Mouse (Mus musculus): ENCODE data around the gene Fuom. TPM values are rescaled to one million over a fixed set of nuclear protein-coding genes. Genes with fewer than 3 reads are reported as not detected.

Fuom gene
- polyA plus RNA-seq, 1 experiment from 2014 or later = 88.4 TPM

DNA sequence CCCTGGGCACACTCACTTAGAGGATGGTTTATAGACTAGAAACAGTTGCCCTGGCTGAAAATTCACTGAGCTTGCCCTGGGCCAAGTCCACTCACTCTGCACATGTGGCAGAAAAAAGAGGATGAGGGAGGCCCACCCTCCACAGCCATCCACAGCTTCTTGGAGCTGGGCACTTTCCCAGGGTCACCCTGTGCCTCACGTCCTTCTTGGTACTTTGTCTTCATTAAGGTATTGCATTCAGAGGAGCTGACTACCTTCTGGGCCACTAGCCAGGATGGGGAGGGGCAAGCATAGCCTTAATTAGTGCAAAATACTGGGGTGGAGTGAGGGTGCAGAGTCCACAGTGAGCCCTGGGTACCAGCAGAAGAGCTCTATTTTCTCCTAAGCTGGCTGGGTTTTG lies 6.7 kb downstream of the Fuom start:
- no peak for DNase-seq (ENCODE audit: low spot score)
- 35% methylated on average over 1 of the region's 1 CpGs for WGBS
- no peaks in the 10 kb centered on the region for H3K4me1 ChIP-seq (replicated peaks; ENCODE audit: insufficient read depth, low read length)
- H3K4me3 ChIP-seq (replicated peaks; ENCODE audit: low read depth, low read length) = no peak overlapping the region
- no peak overlapping the region for H3K4me2 ChIP-seq (ENCODE audit: low read length)
- no peaks in the 10 kb centered on the region for H3K36me3 ChIP-seq (ENCODE audit: insufficient read depth, low read length)
- no peaks in the 10 kb centered on the region for H3K27me3 ChIP-seq (ENCODE audit: insufficient read depth, low read length)
- H3K27ac ChIP-seq = peak overlapping the region; percentile 51; the same call in 1 of the 2 replicates
- no peaks in the 10 kb centered on the region for H3K9me3 ChIP-seq (replicated peaks; ENCODE audit: low read length)
- peak; percentile 78 for ATAC-seq (replicated peaks; ENCODE audit: low FRiP score, low read depth)
- no peak for TF ChIP-seq CTCF (IDR thresholded peaks at IDR 0.05; ENCODE audit: low read depth)
- H3K9ac ChIP-seq (ENCODE audit: low read depth, low read length) = no peak overlapping the region

DNA sequence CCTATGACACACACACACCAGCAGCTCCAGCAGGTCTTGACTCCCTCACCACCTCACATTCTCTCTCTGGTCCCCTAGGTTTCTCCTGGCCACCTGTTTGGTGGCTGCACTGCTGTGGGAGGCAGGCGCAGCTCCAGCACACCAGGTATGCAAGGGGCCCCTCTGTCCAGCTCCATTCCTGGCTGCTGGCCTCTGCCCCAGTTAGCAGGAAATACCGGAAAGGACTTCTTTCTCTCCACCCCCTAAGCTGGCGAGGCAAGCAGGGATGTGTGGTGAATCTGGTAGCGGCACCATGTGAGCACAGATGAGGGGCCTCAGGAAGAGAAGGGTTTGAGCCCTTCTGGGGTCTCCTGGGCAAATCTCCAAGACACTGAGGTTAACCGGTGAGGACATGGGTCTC lies 7.3 kb downstream of the Fuom start:
- Histone ChIP-seq H3K4me1 (replicated peaks; ENCODE audit: insufficient read depth, low read length) (no peaks in the 10 kb centered on the region), H3K36me3 (ENCODE audit: insufficient read depth, low read length) (no peaks in the 10 kb centered on the region), H3K4me2 (ENCODE audit: low read length) (no peak overlapping the region), H3K9ac (ENCODE audit: low read depth, low read length) (no peak overlapping the region), H3K9me3 (replicated peaks; ENCODE audit: low read length) (no peaks in the 10 kb centered on the region), H3K27me3 (ENCODE audit: insufficient read depth, low read length) (no peaks in the 10 kb centered on the region), H3K27ac (peak overlapping the region; percentile 51; the same call in 1 of the 2 replicates), H3K4me3 (replicated peaks; ENCODE audit: low read depth, low read length) (no peak overlapping the region)
- no peak for TF ChIP-seq CTCF (IDR thresholded peaks at IDR 0.05; ENCODE audit: low read depth)
- WGBS = 35% methylated on average over 5 of the region's 5 CpGs
- peak; percentile 7 for DNase-seq (ENCODE audit: low spot score)
- ATAC-seq (replicated peaks; ENCODE audit: low FRiP score, low read depth) = peak; percentile 67; the same call in 1 of the 2 replicates

DNA sequence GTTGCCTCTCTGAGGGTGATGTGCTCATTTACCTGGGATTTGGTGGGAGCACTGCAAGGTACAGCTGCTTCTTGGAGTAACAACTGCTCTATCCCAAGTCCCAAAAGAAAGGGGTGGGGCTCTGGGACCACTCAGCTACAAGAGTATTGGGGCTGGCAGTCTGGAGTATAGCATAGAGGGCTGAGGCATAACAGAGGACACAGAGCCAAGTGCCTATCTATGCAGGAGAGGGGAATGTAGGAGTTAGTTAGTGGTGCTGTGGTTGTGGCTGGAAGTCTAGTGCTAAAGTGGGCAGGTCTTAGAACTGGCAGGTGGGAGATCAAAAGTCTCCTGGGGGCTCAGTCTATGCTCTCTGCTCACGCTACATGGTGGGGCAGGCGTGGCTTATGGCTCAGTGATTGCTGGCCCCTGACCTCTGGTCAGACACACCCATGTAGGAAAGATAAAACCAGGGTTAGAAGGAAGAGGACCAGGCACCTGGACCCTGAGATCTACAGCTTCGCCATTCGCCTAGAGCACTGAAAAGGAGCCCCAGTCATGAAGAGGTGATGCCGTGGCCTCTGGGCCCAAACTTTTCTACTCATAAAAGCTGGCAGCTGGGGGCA lies 9.2 kb downstream of the Fuom start, which contains the start of gene Prap1:
Gene Prap1, plus strand, starts transcription at position 472 of the 605 bp plus-strand sequence.
- no peak for TF ChIP-seq CTCF (IDR thresholded peaks at IDR 0.05; ENCODE audit: low read depth)
- Histone ChIP-seq H3K4me2 (ENCODE audit: low read length) (no peak within 1 kb of the TSS), H3K27ac (no peak within 1 kb of the TSS), H3K36me3 (ENCODE audit: insufficient read depth, low read length) (no peaks in the 10 kb centered on the region), H3K4me1 (replicated peaks; ENCODE audit: insufficient read depth, low read length) (no peaks in the 10 kb centered on the region), H3K9me3 (replicated peaks; ENCODE audit: low read length) (no peaks in the 10 kb centered on the region), H3K9ac (ENCODE audit: low read depth, low read length) (no peak within 1 kb of the TSS), H3K27me3 (ENCODE audit: insufficient read depth, low read length) (no peaks in the 10 kb centered on the region), H3K4me3 (replicated peaks; ENCODE audit: low read depth, low read length) (no peak within 1 kb of the TSS)
- ATAC-seq (replicated peaks; ENCODE audit: low FRiP score, low read depth) (no peak), DNase-seq (ENCODE audit: low spot score) (no peak)
- 65% methylated on average over 5 of the region's 5 CpGs for WGBS

DNA sequence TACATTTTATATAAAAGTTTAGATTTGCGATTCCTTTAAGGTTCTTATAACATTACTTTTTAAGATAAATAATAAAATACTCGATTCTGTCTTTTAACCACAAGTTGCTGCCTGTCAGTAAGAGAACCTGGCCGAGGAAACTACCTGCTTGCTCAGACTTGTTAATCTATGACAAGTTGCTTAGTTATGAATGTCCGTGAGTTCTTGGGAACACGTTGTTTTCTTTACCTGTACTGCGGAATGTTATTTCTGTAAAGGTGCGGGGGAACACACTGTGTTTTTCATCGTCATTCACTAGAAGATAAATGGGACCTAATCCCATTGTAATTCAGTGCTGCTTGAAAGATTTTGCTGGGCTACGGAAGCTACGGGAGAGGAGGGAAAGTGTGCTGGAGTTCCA lies 11.6 kb downstream of the Fuom start:
- no peak overlapping the region for H3K4me3 ChIP-seq (replicated peaks; ENCODE audit: low read depth, low read length)
- DNase-seq (ENCODE audit: low spot score) = no peak
- TF ChIP-seq CTCF (IDR thresholded peaks at IDR 0.05; ENCODE audit: low read depth) = no peak
- H3K36me3 ChIP-seq (ENCODE audit: insufficient read depth, low read length) = no peaks in the 10 kb centered on the region
- WGBS = 70% methylated on average over 10 of the region's 10 CpGs
- no peak overlapping the region for H3K4me2 ChIP-seq (ENCODE audit: low read length)
- no peak overlapping the region for H3K9ac ChIP-seq (ENCODE audit: low read depth, low read length)
- no peak for ATAC-seq (replicated peaks; ENCODE audit: low FRiP score, low read depth)
- no peaks in the 10 kb centered on the region for H3K9me3 ChIP-seq (replicated peaks; ENCODE audit: low read length)
- H3K4me1 ChIP-seq (replicated peaks; ENCODE audit: insufficient read depth, low read length) = no peaks in the 10 kb centered on the region
- no peaks in the 10 kb centered on the region for H3K27me3 ChIP-seq (ENCODE audit: insufficient read depth, low read length)
- H3K27ac ChIP-seq = no peak overlapping the region

DNA sequence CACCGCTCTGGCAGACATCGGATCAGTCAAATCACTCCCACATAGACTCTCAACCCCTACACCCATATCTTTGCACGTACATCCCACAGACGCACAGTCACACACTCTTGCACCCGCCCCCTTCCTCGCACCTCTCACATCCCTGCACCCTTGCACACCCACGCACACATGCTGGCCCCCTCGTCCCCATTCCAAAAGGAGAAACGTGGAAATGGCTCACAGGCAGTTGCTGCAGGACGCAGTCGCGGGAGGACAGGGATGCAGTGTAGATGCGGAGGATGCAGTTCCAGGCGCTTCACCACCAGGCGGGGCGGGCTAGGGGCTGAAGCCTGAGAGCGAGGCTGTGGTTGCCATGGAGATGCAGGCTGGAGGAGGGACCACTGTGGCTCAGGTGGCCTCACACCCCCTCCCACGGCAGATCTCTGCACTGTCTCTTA lies 20.0 kb downstream of the Fuom start, which contains the start of gene Caly:
Gene Caly, minus strand, starts transcription at position 307 of the 437 bp plus-strand sequence.
- ATAC-seq (replicated peaks; ENCODE audit: low FRiP score, low read depth) = peak; percentile 72
- no peak within 1 kb of the TSS for H3K4me3 ChIP-seq (replicated peaks; ENCODE audit: low read depth, low read length)

DNA sequence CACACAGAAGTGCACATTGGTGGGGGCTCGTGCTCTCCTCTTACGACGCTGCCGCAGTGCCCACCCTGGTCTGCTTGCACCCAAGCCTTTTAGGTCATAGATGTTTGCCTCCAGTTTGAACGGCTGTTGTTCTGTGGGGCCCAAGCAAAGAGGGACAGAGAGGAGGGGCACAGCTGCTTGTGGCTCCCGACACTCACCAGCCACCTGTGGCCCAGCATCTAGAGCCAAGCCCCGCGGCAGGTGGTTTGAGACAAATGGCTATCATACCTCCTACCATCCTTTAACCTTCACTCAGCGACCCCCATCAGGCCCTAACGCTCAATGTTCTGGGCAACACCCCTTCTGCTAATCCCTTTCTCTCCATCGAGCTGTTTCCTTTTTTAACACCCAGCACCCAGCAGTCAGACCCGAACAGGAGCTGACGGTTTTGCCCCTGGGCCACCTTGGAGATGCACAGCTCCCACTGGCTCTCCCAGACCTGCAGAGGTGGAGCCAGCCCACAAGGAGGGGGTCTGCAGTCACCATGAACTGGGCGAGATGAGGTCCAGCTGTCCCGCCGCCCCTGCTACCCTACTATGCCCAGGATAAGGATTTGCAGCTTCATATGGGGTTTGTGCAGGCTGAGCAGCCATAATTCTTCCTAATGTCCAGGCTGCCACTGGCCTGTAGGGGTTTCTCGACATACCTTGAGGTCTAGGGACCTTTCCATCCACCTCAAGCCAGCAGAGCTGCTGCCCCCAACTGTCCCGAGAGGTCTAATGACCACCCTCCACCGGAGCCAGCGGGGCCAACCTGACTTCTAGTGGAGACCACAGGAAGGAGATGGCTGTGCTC lies 20.6 kb downstream of the Fuom start:
- 11% methylated on average over 20 of the region's 20 CpGs for WGBS
- Histone ChIP-seq H3K9me3 (replicated peaks; ENCODE audit: low read length) (no peaks in the 10 kb centered on the region), H3K4me1 (replicated peaks; ENCODE audit: insufficient read depth, low read length) (no peaks in the 10 kb centered on the region), H3K9ac (ENCODE audit: low read depth, low read length) (no peak overlapping the region), H3K27me3 (ENCODE audit: insufficient read depth, low read length) (peaks cover 32% of the 10 kb centered on the region), H3K27ac (no peak overlapping the region), H3K36me3 (ENCODE audit: insufficient read depth, low read length) (no peaks in the 10 kb centered on the region), H3K4me3 (replicated peaks; ENCODE audit: low read depth, low read length) (no peak overlapping the region), H3K4me2 (ENCODE audit: low read length) (no peak overlapping the region)
- DNase-seq (ENCODE audit: low spot score) (no peak), ATAC-seq (replicated peaks; ENCODE audit: low FRiP score, low read depth) (no peak)
- no peak for TF ChIP-seq CTCF (IDR thresholded peaks at IDR 0.05; ENCODE audit: low read depth)

More for the DNA sequence above, 20.0 kb downstream of the Fuom start, which contains the start of gene Caly:
- no peak within 1 kb of the TSS for H3K4me2 ChIP-seq (ENCODE audit: low read length)
- peak; percentile 83 for DNase-seq (ENCODE audit: low spot score)
- no peaks in the 10 kb centered on the region for H3K9me3 ChIP-seq (replicated peaks; ENCODE audit: low read length)
- no peaks in the 10 kb centered on the region for H3K36me3 ChIP-seq (ENCODE audit: insufficient read depth, low read length)
- 3% methylated on average over 18 of the region's 18 CpGs for WGBS
- peaks cover 32% of the 10 kb centered on the region for H3K27me3 ChIP-seq (ENCODE audit: insufficient read depth, low read length)
- H3K9ac ChIP-seq (ENCODE audit: low read depth, low read length) = no peak within 1 kb of the TSS
- no peak within 1 kb of the TSS for H3K27ac ChIP-seq
- peak; percentile 69 for TF ChIP-seq CTCF (IDR thresholded peaks at IDR 0.05; ENCODE audit: low read depth)
- H3K4me1 ChIP-seq (replicated peaks; ENCODE audit: insufficient read depth, low read length) = no peaks in the 10 kb centered on the region

Measured in kidney, postnatal 0 days (tissue).